8 mouse cellular contexts compared by ENCODE assay signal in genomic region chr14:78848477-78848876, GRCm38 (mm10). TPM values are rescaled to one million over a fixed set of nuclear protein-coding genes. Genes with fewer than 3 reads are reported as not detected.
DNase-seq lines count a peak whose midpoint lies in the region; ATAC-seq and TF ChIP-seq lines count a peak whose summit lies in the region.

No protein-coding gene starts in this region.

- no peak for TF ChIP-seq EP300 in stomach, postnatal 0 days (optimal IDR thresholded peaks at IDR 0.05)

- 3% methylated on average over 3 of the region's 3 CpGs for WGBS in neural tube, embryonic 11.5 days
- WGBS in limb, embryonic 15.5 days = 4% methylated on average over 3 of the region's 3 CpGs
- under 1% methylated on average over 3 of the region's 3 CpGs for WGBS in stomach, postnatal 0 days

- H3K27ac ChIP-seq in neural tube, embryonic 11.5 days (ENCODE audit: low read depth, low read length) = peak overlapping the region; percentile 92
- peak overlapping the region; percentile 85; the same call in 1 of the 2 replicates for H3K27ac ChIP-seq in limb, embryonic 15.5 days
- peak overlapping the region; percentile 91 for H3K27ac ChIP-seq in stomach, postnatal 0 days (replicated peaks)

- ATAC-seq in cerebellum, adult (ENCODE audit: insufficient number of reproducible peaks, low FRiP score, low TSS enrichment) = 0 out of 2 replicates have a peak, but pooled peaks have one; percentile 16
- no peak for ATAC-seq in neural tube, embryonic 11.5 days (ENCODE audit: insufficient read depth, low FRiP score, low TSS enrichment)
- no peak for ATAC-seq in limb, embryonic 15.5 days (ENCODE audit: insufficient number of reproducible peaks, low FRiP score, low TSS enrichment, low read depth)
- peak; percentile 27; the same call in 1 of the 2 replicates for ATAC-seq in stomach, postnatal 0 days (ENCODE audit: low FRiP score, low TSS enrichment)
- no peak for ATAC-seq in activated CD4-positive, CD25-positive, alpha-beta regulatory T cell, adult 4 months

- peak overlapping the region; percentile 70 for H3K4me2 ChIP-seq in neural tube, embryonic 11.5 days (ENCODE audit: low read depth)
- H3K4me2 ChIP-seq in limb, embryonic 15.5 days = peak overlapping the region; percentile 81
- H3K4me2 ChIP-seq in stomach, postnatal 0 days (replicated peaks; ENCODE audit: low read depth) = peak overlapping the region; percentile 80

- H3K9me3 ChIP-seq in neural tube, embryonic 11.5 days (ENCODE audit: control insufficient read depth, low read length) = no peaks in the 10 kb centered on the region
- H3K9me3 ChIP-seq in limb, embryonic 15.5 days = no peaks in the 10 kb centered on the region
- no peaks in the 10 kb centered on the region for H3K9me3 ChIP-seq in stomach, postnatal 0 days (ENCODE audit: control insufficient read depth, low read length)

- H3K4me3 ChIP-seq in neural tube, embryonic 11.5 days (ENCODE audit: low read depth, low read length) = peak overlapping the region; percentile 75
- H3K4me3 ChIP-seq in limb, embryonic 15.5 days = peak overlapping the region; percentile 91
- peak overlapping the region; percentile 88 for H3K4me3 ChIP-seq in stomach, postnatal 0 days (ENCODE audit: low read depth, low read length)

- no peaks in the 10 kb centered on the region for H3K27me3 ChIP-seq in neural tube, embryonic 11.5 days (ENCODE audit: control insufficient read depth, insufficient read depth, low read length)
- no peaks in the 10 kb centered on the region for H3K27me3 ChIP-seq in limb, embryonic 15.5 days
- no peaks in the 10 kb centered on the region for H3K27me3 ChIP-seq in stomach, postnatal 0 days (ENCODE audit: control insufficient read depth, insufficient read depth, low read length)

- H3K4me1 ChIP-seq in neural tube, embryonic 11.5 days (ENCODE audit: control insufficient read depth, insufficient read depth, low read length) = peaks cover 11% of the 10 kb centered on the region; the same call in 1 of the 2 replicates
- no peaks in the 10 kb centered on the region for H3K4me1 ChIP-seq in limb, embryonic 15.5 days
- H3K4me1 ChIP-seq in stomach, postnatal 0 days (replicated peaks; ENCODE audit: control insufficient read depth, insufficient read depth) = 0 out of 2 replicates have a peak, but pooled peaks cover 3% of the 10 kb centered on the region

- DNase-seq in cerebellum, postnatal 25 days = no peak
- DNase-seq in neural tube, embryonic 11.5 days (ENCODE audit: low spot score) = no peak
- DNase-seq in neural tube, embryonic 10.5 days (ENCODE audit: extremely low spot score, low spot score) = no peak
- no peak for DNase-seq in stomach, postnatal 0 days (ENCODE audit: low spot score)
- no peak for DNase-seq in layer of hippocampus, adult 8-10 months (ENCODE audit: low spot score in 2 of 2)

- peak overlapping the region; percentile 94 for H3K9ac ChIP-seq in neural tube, embryonic 11.5 days (ENCODE audit: low read length)
- H3K9ac ChIP-seq in limb, embryonic 15.5 days = peak overlapping the region; percentile 94; the same call in 1 of the 2 replicates
- peak overlapping the region; percentile 90 for H3K9ac ChIP-seq in stomach, postnatal 0 days (ENCODE audit: low read length)

- no peak for TF ChIP-seq CTCF in stomach, postnatal 0 days (IDR thresholded peaks at IDR 0.05; ENCODE audit: low read depth)

- no peaks in the 10 kb centered on the region for H3K36me3 ChIP-seq in neural tube, embryonic 11.5 days (ENCODE audit: control insufficient read depth, insufficient read depth, low read length)
- H3K36me3 ChIP-seq in limb, embryonic 15.5 days = no peaks in the 10 kb centered on the region
- H3K36me3 ChIP-seq in stomach, postnatal 0 days (ENCODE audit: control insufficient read depth, insufficient read depth, low read length) = no peaks in the 10 kb centered on the region

RNA-seq across cellular contexts. Expression of gene Vwa8, which starts 0.4 kb away (rescaled TPM):
- polyA plus RNA-seq in neural tube, embryonic 11.5 days (2014; fragmentation: Nextera tagmentation; extraction: Ambion mirVana) = 9.0 and 10.8 TPM in 2 replicates
- polyA plus RNA-seq in limb, embryonic 15.5 days (2015; fragmentation: Nextera tagmentation; extraction: Ambion mirVana) = 8.9 and 9.3 TPM in 2 replicates
- polyA plus RNA-seq in stomach, postnatal 0 days (2015; fragmentation: Nextera tagmentation; extraction: Ambion mirVana) = 10.5 and 11.7 TPM in 2 replicates
- 1 to 10 TPM; 7.2 to 8.4 TPM for polyA plus RNA-seq in activated CD4-positive, CD25-positive, alpha-beta regulatory T cell, adult 4 months (2017; shearing (Covaris generic))
- 10 to 100 TPM; 30.4 to 39.6 (median 34.1) TPM for total RNA-seq in layer of hippocampus, adult 8-10 months (2022)

Comparison
In these comparisons a context has a peak if more than half of its experiments do, and no peak if none do; other contexts are left out.
1. ATAC-seq: peak in cerebellum, adult (single experiment) and stomach, postnatal 0 days (single experiment); none in neural tube, embryonic 11.5 days (single experiment), limb, embryonic 15.5 days (single experiment) and activated CD4-positive, CD25-positive, alpha-beta regulatory T cell, adult 4 months (single experiment).
2. Peak in every context shown above with its lines, with median percentiles within 50 percentile points of each other: H3K27ac ChIP-seq, H3K4me2 ChIP-seq, H3K4me3 ChIP-seq and H3K9ac ChIP-seq.